Mouse (Mus musculus): ENCODE results near the gene Mgea5. TPM values are rescaled to one million over a fixed set of nuclear protein-coding genes. Genes with fewer than 3 reads are reported as not detected.

The Mgea5 gene
- polyA plus RNA-seq, 1 experiment from 2014 or later, result 42.2 TPM

- Histone ChIP-seq H3K9me3 (no peaks in the 10 kb centered on the region), H3K27me3 (replicated peaks) (no peaks in the 10 kb centered on the region), H3K4me2 (no peak overlapping the region), H3K4me3 (replicated peaks) (no peak overlapping the region), H3K4me1 (peaks cover 3% of the 10 kb centered on the region), H3K27ac (no peak overlapping the region), H3K9ac (no peak overlapping the region), H3K36me3 (peaks cover 69% of the 10 kb centered on the region)
- 67% methylated on average over 2 of the region's 2 CpGs for WGBS
- no peak for ATAC-seq (ENCODE audit: insufficient read depth, low FRiP score, low read depth)
Observed at GRCm38 (mm10) chr19:45775486-45775885, 8.2 kb downstream of the Mgea5 start.

GRCm38 (mm10) chr19:45771501-45771900 is 12.1 kb downstream of the Mgea5 start:
- Histone ChIP-seq H3K36me3 (peaks cover 79% of the 10 kb centered on the region), H3K9ac (no peak overlapping the region), H3K27me3 (replicated peaks) (no peaks in the 10 kb centered on the region), H3K4me3 (replicated peaks) (no peak overlapping the region), H3K27ac (no peak overlapping the region), H3K4me2 (no peak overlapping the region), H3K9me3 (no peaks in the 10 kb centered on the region), H3K4me1 (no peaks in the 10 kb centered on the region)
- no peak for ATAC-seq (ENCODE audit: insufficient read depth, low FRiP score, low read depth)
- 85% methylated on average over 5 of the region's 5 CpGs for WGBS

DNA sequence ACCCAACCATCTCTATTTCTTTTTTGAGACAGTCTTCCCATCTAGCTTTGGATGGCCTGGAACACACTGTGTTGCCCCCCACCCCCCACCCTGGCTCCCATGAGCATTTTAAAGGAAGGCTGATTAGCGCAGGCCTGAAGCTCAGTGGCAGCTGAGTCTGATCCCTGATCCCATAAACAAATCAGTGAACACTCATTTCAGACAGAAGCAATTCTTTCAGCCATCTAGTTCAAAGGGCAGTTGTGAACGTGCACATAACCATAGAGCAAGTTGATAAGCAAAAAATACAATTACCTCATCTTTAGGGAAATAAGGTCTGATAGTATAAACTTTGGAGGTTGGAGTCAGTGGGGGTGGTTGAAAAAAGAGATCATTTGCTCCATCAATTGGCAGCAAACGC is 22.8 kb downstream of the Mgea5 start:
- H3K27me3 ChIP-seq (replicated peaks), result no peaks in the 10 kb centered on the region
- no peak overlapping the region for H3K27ac ChIP-seq
- no peak overlapping the region for H3K4me2 ChIP-seq
- no peak overlapping the region for H3K9ac ChIP-seq
- 80% methylated on average over 3 of the region's 3 CpGs for WGBS
- H3K4me3 ChIP-seq (replicated peaks), result no peak overlapping the region
- H3K4me1 ChIP-seq, result no peaks in the 10 kb centered on the region
- H3K9me3 ChIP-seq, result no peaks in the 10 kb centered on the region
- H3K36me3 ChIP-seq, result peaks cover 46% of the 10 kb centered on the region
- no peak for ATAC-seq (ENCODE audit: insufficient read depth, low FRiP score, low read depth)

GRCm38 (mm10) chr19:45758671-45759070 is 25.0 kb downstream of the Mgea5 start:
- Histone ChIP-seq H3K9ac (no peak overlapping the region), H3K4me3 (replicated peaks) (no peak overlapping the region), H3K9me3 (no peaks in the 10 kb centered on the region), H3K36me3 (peaks cover 67% of the 10 kb centered on the region), H3K4me1 (no peaks in the 10 kb centered on the region), H3K4me2 (no peak overlapping the region), H3K27me3 (replicated peaks) (no peaks in the 10 kb centered on the region), H3K27ac (no peak overlapping the region)
- 88% methylated on average over 5 of the region's 5 CpGs for WGBS
- ATAC-seq (ENCODE audit: insufficient read depth, low FRiP score, low read depth), result no peak

DNA sequence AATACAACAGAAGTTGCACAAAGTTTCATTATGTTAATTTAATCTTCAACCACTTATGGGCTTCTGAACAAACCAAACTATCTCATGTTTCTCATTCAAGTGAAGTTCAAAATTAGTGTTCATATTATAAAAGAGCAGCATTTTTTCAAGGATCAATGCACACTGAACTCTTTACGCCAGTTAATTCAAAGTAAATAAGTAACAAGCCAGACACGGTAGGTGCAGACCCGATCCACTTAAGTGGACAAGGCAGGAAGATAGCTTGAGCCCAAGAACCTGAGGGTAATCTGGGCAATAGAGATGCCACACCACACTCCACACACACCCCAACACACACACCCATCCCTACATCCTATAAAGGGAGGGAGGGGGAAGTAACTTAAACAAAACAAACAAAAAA is 30.1 kb downstream of the Mgea5 start:
- ATAC-seq (ENCODE audit: insufficient read depth, low FRiP score, low read depth), result no peak
- no peak overlapping the region for H3K4me3 ChIP-seq (replicated peaks)
- no peak overlapping the region for H3K4me2 ChIP-seq
- no peaks in the 10 kb centered on the region for H3K9me3 ChIP-seq
- H3K4me1 ChIP-seq, result peaks cover 3% of the 10 kb centered on the region
- peaks cover 45% of the 10 kb centered on the region for H3K36me3 ChIP-seq
- 86% methylated on average over 3 of the region's 3 CpGs for WGBS
- H3K27ac ChIP-seq, result no peak overlapping the region
- H3K27me3 ChIP-seq (replicated peaks), result no peaks in the 10 kb centered on the region
- no peak overlapping the region for H3K9ac ChIP-seq

DNA sequence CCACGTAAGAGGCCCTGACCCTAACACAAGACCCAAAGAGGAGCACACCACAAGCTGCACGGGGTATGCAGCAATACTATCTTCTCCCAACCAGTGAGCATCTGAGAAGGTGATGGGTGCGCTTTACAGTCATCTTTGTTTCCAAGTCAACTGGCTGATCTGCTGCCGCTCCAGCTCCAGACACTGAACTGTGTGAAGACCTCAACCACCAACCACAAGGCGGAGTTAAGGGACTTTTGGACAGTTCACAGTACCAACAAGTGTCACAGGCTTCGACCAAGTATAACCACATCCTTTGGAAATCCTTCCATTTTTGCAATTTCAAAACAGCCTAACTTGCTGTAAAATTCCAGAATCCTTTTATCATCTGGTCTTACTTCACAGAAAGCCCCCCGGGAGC is 31.8 kb downstream of the Mgea5 start:
- ATAC-seq (ENCODE audit: insufficient read depth, low FRiP score, low read depth), result no peak
- Histone ChIP-seq H3K4me1 (peaks cover 15% of the 10 kb centered on the region), H3K4me2 (no peak overlapping the region), H3K9ac (no peak overlapping the region), H3K4me3 (replicated peaks) (no peak overlapping the region), H3K27ac (no peak overlapping the region), H3K27me3 (replicated peaks) (no peaks in the 10 kb centered on the region; the same call in 1 of the 2 replicates), H3K9me3 (no peaks in the 10 kb centered on the region), H3K36me3 (peaks cover 35% of the 10 kb centered on the region)
- 90% methylated on average over 7 of the region's 7 CpGs for WGBS

DNA sequence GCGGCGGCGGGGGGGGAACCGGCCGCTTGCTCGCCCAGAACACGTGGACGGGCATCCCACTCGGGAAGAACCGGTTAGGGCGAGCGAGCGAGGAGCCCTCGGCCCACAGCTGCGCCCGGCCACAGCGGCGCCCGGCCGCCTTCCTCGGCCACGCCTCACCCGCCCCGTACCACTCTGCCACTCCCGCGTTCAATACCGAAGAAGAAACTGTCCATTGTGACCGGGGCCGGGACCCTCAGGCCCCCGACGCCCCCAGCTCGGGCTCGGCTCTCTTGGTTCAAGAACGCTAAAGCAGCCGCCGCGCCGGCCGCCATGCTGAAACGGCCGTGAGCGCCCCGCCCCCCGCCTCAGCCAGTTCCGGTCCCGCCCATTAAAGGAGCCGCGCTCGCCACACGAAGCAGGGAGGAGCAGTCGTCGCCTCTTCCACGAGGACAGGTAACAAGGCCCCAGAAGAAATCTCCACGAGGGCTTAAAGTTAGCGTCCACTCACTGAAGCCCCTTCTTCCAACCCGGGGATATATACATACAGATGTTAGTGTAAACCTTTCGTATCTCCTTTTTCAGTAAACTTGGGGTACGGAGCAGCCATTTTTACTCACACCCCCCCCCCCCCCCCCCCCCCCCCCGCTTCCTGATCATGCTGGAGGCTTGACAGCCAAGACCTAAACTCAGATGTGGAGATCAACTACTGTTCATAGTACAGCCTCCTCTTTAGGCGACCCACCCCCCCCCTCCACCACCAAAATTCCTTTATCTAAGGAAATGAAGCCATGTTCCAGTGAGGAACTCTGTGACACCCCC is 34.2 kb downstream of the Mgea5 start, which contains the start of gene Npm3:
TSS of gene Npm3 (minus strand) at position 349 of the 801 bp plus-strand sequence.
- peaks cover 26% of the 10 kb centered on the region for H3K4me1 ChIP-seq
- peak within 1 kb of the TSS; percentile 63 for H3K9ac ChIP-seq
- peaks cover 15% of the 10 kb centered on the region for H3K36me3 ChIP-seq
- H3K9me3 ChIP-seq, result no peaks in the 10 kb centered on the region
- H3K27ac ChIP-seq, result no peak within 1 kb of the TSS
- under 1% methylated on average over 54 of the region's 60 CpGs for WGBS
- peak within 1 kb of the TSS; percentile 94 for H3K4me3 ChIP-seq (replicated peaks)
- peaks cover 23% of the 10 kb centered on the region for H3K27me3 ChIP-seq (replicated peaks)
- peak; percentile 78; the same call in 1 of the 2 replicates for ATAC-seq (ENCODE audit: insufficient read depth, low FRiP score, low read depth)
- H3K4me2 ChIP-seq, result peak within 1 kb of the TSS; percentile 91

DNA sequence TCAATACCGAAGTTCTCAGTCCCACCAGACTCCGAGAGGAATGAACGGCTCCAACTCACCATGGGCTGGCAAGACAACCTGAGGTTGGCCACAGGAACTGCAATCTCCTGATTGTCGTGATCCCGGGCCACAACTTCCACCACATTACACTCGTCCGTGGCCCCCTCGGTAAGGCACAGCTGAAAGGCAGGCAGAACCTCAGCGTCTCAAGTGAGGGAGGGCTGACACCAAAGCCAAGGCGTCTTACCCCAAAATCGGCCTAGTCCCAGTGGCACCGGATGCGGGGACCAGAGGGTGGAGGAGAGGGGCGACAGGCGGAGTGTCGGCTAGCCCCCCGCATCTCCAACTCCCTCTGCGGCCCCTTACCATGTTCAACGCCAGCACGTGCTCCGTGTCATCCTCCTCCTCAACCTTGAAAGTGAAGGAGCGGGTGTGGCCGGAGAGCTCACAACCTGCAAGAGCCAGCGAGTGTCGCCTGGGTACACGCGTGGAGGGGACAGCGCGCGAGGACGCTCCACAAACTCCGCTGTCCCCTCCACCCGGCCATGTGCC is 34.9 kb downstream of the Mgea5 start:
- Histone ChIP-seq H3K4me1 (peaks cover 26% of the 10 kb centered on the region), H3K4me2 (peak overlapping the region; percentile 91), H3K9ac (peak overlapping the region; percentile 63), H3K27ac (no peak overlapping the region), H3K36me3 (peaks cover 8% of the 10 kb centered on the region), H3K27me3 (replicated peaks) (peaks cover 29% of the 10 kb centered on the region), H3K9me3 (no peaks in the 10 kb centered on the region), H3K4me3 (replicated peaks) (peak overlapping the region; percentile 94)
- 1% methylated on average over 32 of the region's 33 CpGs for WGBS
- 0 out of 2 replicates have a peak, but pooled peaks have one; percentile 3 for ATAC-seq (ENCODE audit: insufficient read depth, low FRiP score, low read depth)

GRCm38 (mm10) chr19:45748206-45748605 is 35.4 kb downstream of the Mgea5 start:
- peaks cover 35% of the 10 kb centered on the region for H3K27me3 ChIP-seq (replicated peaks)
- 49% methylated on average over 9 of the region's 9 CpGs for WGBS
- H3K4me1 ChIP-seq, result peaks cover 29% of the 10 kb centered on the region
- peak overlapping the region; percentile 94 for H3K4me3 ChIP-seq (replicated peaks)
- no peak overlapping the region for H3K27ac ChIP-seq
- no peak overlapping the region for H3K9ac ChIP-seq
- peak overlapping the region; percentile 91 for H3K4me2 ChIP-seq
- no peaks in the 10 kb centered on the region for H3K9me3 ChIP-seq
- peaks cover 5% of the 10 kb centered on the region for H3K36me3 ChIP-seq
- no peak for ATAC-seq (ENCODE audit: insufficient read depth, low FRiP score, low read depth)

GRCm38 (mm10) chr19:45747028-45747867 is 36.4 kb downstream of the Mgea5 start:
- Histone ChIP-seq H3K4me3 (replicated peaks) (no peak overlapping the region), H3K4me2 (no peak overlapping the region), H3K9me3 (no peaks in the 10 kb centered on the region), H3K9ac (no peak overlapping the region), H3K27me3 (replicated peaks) (peaks cover 44% of the 10 kb centered on the region), H3K36me3 (peaks cover 5% of the 10 kb centered on the region), H3K4me1 (peaks cover 37% of the 10 kb centered on the region), H3K27ac (no peak overlapping the region)
- 25% methylated on average over 11 of the region's 11 CpGs for WGBS
- ATAC-seq (ENCODE audit: insufficient read depth, low FRiP score, low read depth), result no peak

- Histone ChIP-seq H3K4me3 (replicated peaks) (no peak overlapping the region; the same call in 1 of the 2 replicates), H3K9ac (no peak overlapping the region), H3K9me3 (no peaks in the 10 kb centered on the region), H3K27ac (no peak overlapping the region), H3K4me1 (peaks cover 45% of the 10 kb centered on the region), H3K36me3 (no peaks in the 10 kb centered on the region), H3K27me3 (replicated peaks) (peaks cover 53% of the 10 kb centered on the region), H3K4me2 (peak overlapping the region; percentile 35; the same call in 1 of the 2 replicates)
- ATAC-seq (ENCODE audit: insufficient read depth, low FRiP score, low read depth), result no peak
- WGBS, result 15% methylated on average over 29 of the region's 29 CpGs
Observed at GRCm38 (mm10) chr19:45746153-45747020, 37.2 kb downstream of the Mgea5 start.

All from stomach, embryonic 15.5 days (tissue).